Mouse (Mus musculus) thymus, adult 2 months (tissue): ENCODE measurements around the gene Runx2. TPM values are rescaled to one million over a fixed set of nuclear protein-coding genes. Genes with fewer than 3 reads are reported as not detected.

Source experiments
- DNase-seq: peaks from one replicate; pipeline ENCODE4 v3.0.0; 2021
- H3K27ac ChIP-seq: fragments of 200-500 bp; 2 replicates; pipeline ENCODE4 v1.5.1; 2012; ENCODE audit warnings: low read length, control low read depth; ENCODE audit not compliant: control insufficient read depth, insufficient read depth
- H3K27me3 ChIP-seq: fragments of 200-500 bp; 2 replicates; pipeline ENCODE4 v1.6.1; 2012; ENCODE audit warnings: mild to moderate bottlenecking, low read length, moderate library complexity, mixed read lengths; ENCODE audit not compliant: control insufficient read depth, insufficient read depth
- H3K36me3 ChIP-seq: fragments of 200-500 bp; 2 replicates; pipeline ENCODE4 v1.6.1; 2012; ENCODE audit warnings: mild to moderate bottlenecking, low read length, moderate library complexity; ENCODE audit not compliant: control insufficient read depth, insufficient read depth
- H3K4me1 ChIP-seq: fragments of 200-500 bp; replicated peaks from 2 replicates; pipeline ENCODE4 v1.6.1; 2012; ENCODE audit warnings: low read length; ENCODE audit not compliant: control insufficient read depth, insufficient read depth
- H3K4me3 ChIP-seq: fragments of 200-500 bp; 2 replicates; pipeline ENCODE4 v1.5.1; 2012; ENCODE audit warnings: mild to moderate bottlenecking, low read length, control low read depth, moderate library complexity; ENCODE audit not compliant: control insufficient read depth, insufficient read depth
- CTCF ChIP-seq: fragments of 200-500 bp; IDR thresholded peaks from 2 replicates; pipeline ENCODE4 v1.5.1; 2012; ENCODE audit warnings: mild to moderate bottlenecking, control low read depth, low read length, moderate library complexity, borderline replicate concordance; ENCODE audit not compliant: control insufficient read depth, poor library complexity, insufficient read depth; ENCODE audit errors: extremely low read depth
- POLR2A ChIP-seq: fragments of 200-500 bp; IDR thresholded peaks from 2 replicates; pipeline ENCODE4 v1.6.1; 2012; ENCODE audit warnings: mild to moderate bottlenecking, low read length, control low read depth, moderate library complexity; ENCODE audit not compliant: control insufficient read depth, poor library complexity, insufficient read depth; ENCODE audit errors: extremely low read depth
- WGBS: fragments of 180-500 bp; shearing (Covaris S2); methylation state at CpG from one replicate; pipeline ENCODE4 v1.1.7; 2018; 5-methylcytosine and 5-hydroxymethylcytosine counted together
- polyA plus RNA-seq: library from polyadenylated mRNA; depleted of rRNA; stranded (reverse); fragments of >200 nt; gene quantifications from 2 replicates; pipeline ENCODE4 v1.2.3, GENCODE M21; 2012

Gene Runx2
- polyA plus RNA-seq, 1 experiment = 6.7 TPM

GRCm38 (mm10) chr17:44566992-44567391, 247.6 kb downstream of the Runx2 start:
- TF ChIP-seq CTCF (no peak), POLR2A (no peak)
- Histone ChIP-seq H3K27me3 (no peaks in the 10 kb centered on the region), H3K27ac (no peak overlapping the region), H3K4me3 (no peak overlapping the region), H3K4me1 (peaks cover 15% of the 10 kb centered on the region), H3K36me3 (no peaks in the 10 kb centered on the region)
- no peak for DNase-seq
- 80% methylated on average over 5 of the region's 5 CpGs for WGBS

- Histone ChIP-seq H3K4me3 (no peak overlapping the region), H3K27me3 (no peaks in the 10 kb centered on the region), H3K4me1 (peaks cover 15% of the 10 kb centered on the region), H3K27ac (no peak overlapping the region), H3K36me3 (no peaks in the 10 kb centered on the region)
- DNase-seq = no peak
- WGBS = 75% methylated on average over 8 of the region's 8 CpGs
- no peak for TF ChIP-seq POLR2A
- TF ChIP-seq CTCF = no peak
Measured at GRCm38 (mm10) chr17:44565884-44566515, 248.6 kb downstream of the Runx2 start.

GRCm38 (mm10) chr17:44565311-44565831, 249.2 kb downstream of the Runx2 start:
- Histone ChIP-seq H3K4me1 (peaks cover 15% of the 10 kb centered on the region), H3K27me3 (no peaks in the 10 kb centered on the region), H3K27ac (no peak overlapping the region), H3K36me3 (no peaks in the 10 kb centered on the region), H3K4me3 (no peak overlapping the region)
- WGBS = 96% methylated on average over 14 of the region's 14 CpGs
- no peak for DNase-seq
- no peak for TF ChIP-seq POLR2A
- TF ChIP-seq CTCF = no peak

- Histone ChIP-seq H3K27ac (no peak overlapping the region), H3K36me3 (no peaks in the 10 kb centered on the region), H3K4me3 (no peak overlapping the region), H3K27me3 (no peaks in the 10 kb centered on the region), H3K4me1 (peaks cover 14% of the 10 kb centered on the region)
- 94% methylated on average over 4 of the region's 4 CpGs for WGBS
- no peak for DNase-seq
- no peak for TF ChIP-seq CTCF
Measured at GRCm38 (mm10) chr17:44564611-44565198, 249.9 kb downstream of the Runx2 start.

- no peak overlapping the region for H3K27ac ChIP-seq
- no peaks in the 10 kb centered on the region for H3K27me3 ChIP-seq
- 96% methylated on average over 7 of the region's 7 CpGs for WGBS
- TF ChIP-seq CTCF (no peak), POLR2A (no peak)
- H3K36me3 ChIP-seq = no peaks in the 10 kb centered on the region
- no peaks in the 10 kb centered on the region for H3K4me1 ChIP-seq
- no peak overlapping the region for H3K4me3 ChIP-seq
- DNase-seq = no peak
Measured at GRCm38 (mm10) chr17:44560016-44560415, 254.6 kb downstream of the Runx2 start.

GRCm38 (mm10) chr17:44557199-44558111, 257.1 kb downstream of the Runx2 start:
- no peaks in the 10 kb centered on the region for H3K36me3 ChIP-seq
- no peak overlapping the region for H3K4me3 ChIP-seq
- no peak for DNase-seq
- no peak overlapping the region for H3K27ac ChIP-seq
- H3K4me1 ChIP-seq = no peaks in the 10 kb centered on the region
- no peak for TF ChIP-seq POLR2A
- no peak for TF ChIP-seq CTCF
- 76% methylated on average over 16 of the region's 16 CpGs for WGBS
- H3K27me3 ChIP-seq = no peaks in the 10 kb centered on the region
